Mouse (Mus musculus): Measurements from ENCODE around the gene Htr3b. TPM values are rescaled to one million over a fixed set of nuclear protein-coding genes. Genes with fewer than 3 reads are reported as not detected.
A peak's percentile ranks its signal among the peaks of the same experiment; 100 is the strongest.

Gene Htr3b
- polyA plus RNA-seq, 1 experiment from 2014 or later, result not detected

DNA sequence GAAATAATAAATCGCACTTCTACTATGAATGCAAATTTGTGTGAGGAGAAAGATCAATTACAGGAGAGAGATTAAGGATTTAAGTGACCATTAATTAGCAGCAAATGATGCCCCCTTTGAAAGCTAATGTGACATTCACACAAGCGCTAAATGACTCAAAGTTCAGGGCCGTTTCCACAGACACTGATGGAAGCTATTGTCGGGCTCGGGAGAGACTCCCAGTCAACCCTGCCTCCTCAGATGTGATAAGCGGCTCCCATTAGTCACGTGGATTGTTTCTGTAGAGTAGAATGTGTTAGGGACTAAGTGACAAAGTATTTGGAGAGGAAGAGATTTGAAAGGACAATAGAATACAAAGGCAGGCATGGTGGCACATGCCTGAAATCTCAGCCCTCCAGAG lies 2.7 kb downstream of the Htr3b start:
- DNase-seq (ENCODE audit: low spot score), result peak; percentile 57
- 6% methylated on average over 7 of the region's 7 CpGs for WGBS
- H3K9ac ChIP-seq (ENCODE audit: low read length), result no peak overlapping the region
- no peaks in the 10 kb centered on the region for H3K4me1 ChIP-seq (ENCODE audit: control insufficient read depth, insufficient read depth, low read length)
- no peak overlapping the region for H3K4me2 ChIP-seq (ENCODE audit: low read length)
- ATAC-seq, result no peak
- H3K36me3 ChIP-seq (ENCODE audit: control insufficient read depth, insufficient read depth, low read length), result no peaks in the 10 kb centered on the region
- H3K9me3 ChIP-seq (replicated peaks; ENCODE audit: control insufficient read depth, low read length), result no peaks in the 10 kb centered on the region
- no peak overlapping the region for H3K27ac ChIP-seq (ENCODE audit: low read depth, low read length)
- H3K27me3 ChIP-seq (replicated peaks; ENCODE audit: control insufficient read depth, insufficient read depth, low read length), result peaks cover 10% of the 10 kb centered on the region
- H3K4me3 ChIP-seq (ENCODE audit: low read depth, low read length), result no peak overlapping the region

DNA sequence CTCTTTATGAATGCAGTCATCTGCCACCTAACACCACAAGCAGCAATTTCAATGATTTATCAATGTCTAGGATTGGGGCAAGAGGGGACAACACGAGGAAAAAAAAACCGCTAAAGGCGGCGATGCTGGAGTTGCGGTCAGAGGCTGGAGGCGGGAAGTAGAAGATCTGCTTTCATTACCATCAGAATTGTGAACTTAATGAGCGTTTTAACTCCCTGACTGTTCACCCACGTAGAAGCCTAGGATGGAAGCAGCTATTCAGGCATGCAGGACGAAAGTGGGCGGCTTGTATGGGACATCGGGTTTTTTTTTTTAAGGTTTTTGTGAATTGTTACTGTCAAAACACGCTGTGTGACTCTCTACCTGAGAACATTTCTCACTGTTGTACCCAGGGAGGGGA lies 3.5 kb downstream of the Htr3b start:
- H3K27me3 ChIP-seq (replicated peaks; ENCODE audit: control insufficient read depth, insufficient read depth, low read length), result peaks cover 10% of the 10 kb centered on the region
- H3K36me3 ChIP-seq (ENCODE audit: control insufficient read depth, insufficient read depth, low read length), result no peaks in the 10 kb centered on the region
- H3K4me1 ChIP-seq (ENCODE audit: control insufficient read depth, insufficient read depth, low read length), result no peaks in the 10 kb centered on the region
- H3K4me2 ChIP-seq (ENCODE audit: low read length), result no peak overlapping the region
- no peak overlapping the region for H3K4me3 ChIP-seq (ENCODE audit: low read depth, low read length)
- H3K27ac ChIP-seq (ENCODE audit: low read depth, low read length), result no peak overlapping the region
- no peak overlapping the region for H3K9ac ChIP-seq (ENCODE audit: low read length)
- no peaks in the 10 kb centered on the region for H3K9me3 ChIP-seq (replicated peaks; ENCODE audit: control insufficient read depth, low read length)
- ATAC-seq (no peak), DNase-seq (ENCODE audit: low spot score) (peak; percentile 7)
- 18% methylated on average over 12 of the region's 12 CpGs for WGBS

DNA sequence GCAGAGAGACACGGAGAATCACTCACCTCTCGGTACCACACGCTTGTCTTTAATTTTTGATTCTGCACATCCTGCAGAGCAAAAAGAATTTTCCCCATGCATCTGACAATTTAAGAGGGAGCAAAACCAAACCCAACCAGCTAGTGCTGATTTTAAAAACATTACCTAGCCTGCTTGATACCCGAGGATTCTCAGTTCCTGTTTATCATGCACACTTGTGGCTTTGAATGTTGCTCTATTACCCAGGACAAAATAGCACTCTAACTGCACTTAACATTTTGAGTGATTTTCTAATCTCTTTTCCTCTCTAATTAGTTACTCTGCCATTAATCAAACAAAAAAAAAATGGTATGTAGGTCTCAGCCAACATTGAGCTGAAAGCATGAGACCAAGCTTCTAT lies 17.2 kb downstream of the Htr3b start:
- Histone ChIP-seq H3K27me3 (replicated peaks; ENCODE audit: control insufficient read depth, insufficient read depth, low read length) (no peaks in the 10 kb centered on the region), H3K4me3 (ENCODE audit: low read depth, low read length) (no peak overlapping the region), H3K36me3 (ENCODE audit: control insufficient read depth, insufficient read depth, low read length) (no peaks in the 10 kb centered on the region), H3K9me3 (replicated peaks; ENCODE audit: control insufficient read depth, low read length) (no peaks in the 10 kb centered on the region), H3K4me1 (ENCODE audit: control insufficient read depth, insufficient read depth, low read length) (no peaks in the 10 kb centered on the region), H3K4me2 (ENCODE audit: low read length) (no peak overlapping the region), H3K27ac (ENCODE audit: low read depth, low read length) (no peak overlapping the region), H3K9ac (ENCODE audit: low read length) (no peak overlapping the region)
- ATAC-seq (no peak), DNase-seq (ENCODE audit: low spot score) (no peak)
- 84% methylated on average over 4 of the region's 4 CpGs for WGBS

DNA sequence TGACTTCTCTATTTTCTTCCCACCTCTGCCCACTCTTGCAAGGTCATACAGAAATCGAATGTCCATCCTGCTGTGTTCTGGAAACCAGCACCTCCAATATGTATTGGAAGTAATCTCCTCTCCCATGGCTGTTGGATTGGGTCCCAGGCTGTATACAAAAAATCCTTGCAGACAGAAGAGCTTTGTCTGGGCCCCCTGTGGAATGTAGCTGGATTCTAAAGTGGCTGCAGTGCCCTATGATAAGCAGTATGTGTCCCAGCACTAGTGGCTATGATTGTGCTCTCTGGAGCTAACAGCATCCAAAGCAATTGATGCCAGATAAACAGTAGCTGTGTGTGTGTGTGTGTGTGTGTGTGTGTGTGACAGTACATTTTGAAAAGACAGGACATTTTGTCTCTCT lies 22.4 kb downstream of the Htr3b start:
- Histone ChIP-seq H3K27ac (ENCODE audit: low read depth, low read length) (no peak overlapping the region), H3K27me3 (replicated peaks; ENCODE audit: control insufficient read depth, insufficient read depth, low read length) (no peaks in the 10 kb centered on the region), H3K9ac (ENCODE audit: low read length) (no peak overlapping the region), H3K4me1 (ENCODE audit: control insufficient read depth, insufficient read depth, low read length) (no peaks in the 10 kb centered on the region), H3K9me3 (replicated peaks; ENCODE audit: control insufficient read depth, low read length) (no peaks in the 10 kb centered on the region), H3K4me2 (ENCODE audit: low read length) (no peak overlapping the region), H3K36me3 (ENCODE audit: control insufficient read depth, insufficient read depth, low read length) (no peaks in the 10 kb centered on the region), H3K4me3 (ENCODE audit: low read depth, low read length) (no peak overlapping the region)
- 68% methylated on average over 1 of the region's 1 CpGs for WGBS
- peak; percentile 42 for DNase-seq (ENCODE audit: low spot score)
- ATAC-seq, result no peak

DNA sequence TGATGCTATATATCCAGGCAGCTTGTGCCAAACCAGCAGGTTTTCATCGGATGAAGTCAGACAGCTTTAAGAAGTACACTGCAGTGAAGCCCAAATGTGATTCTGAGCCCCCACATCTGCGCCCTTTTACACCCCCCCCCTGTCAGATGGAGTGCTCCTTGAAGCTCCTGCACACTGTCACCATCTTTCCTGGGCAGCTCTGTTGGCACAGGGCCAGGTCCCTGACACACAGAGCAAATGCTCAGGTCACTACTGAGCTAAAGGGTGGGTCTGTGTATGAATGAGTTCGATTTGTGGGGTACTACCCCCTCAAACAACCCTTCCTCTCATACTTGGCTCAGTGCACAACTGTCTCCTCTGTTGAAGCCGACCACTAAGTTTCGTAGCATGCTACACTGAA lies 35.4 kb downstream of the Htr3b start:
- no peak overlapping the region for H3K27ac ChIP-seq (ENCODE audit: low read depth, low read length)
- H3K27me3 ChIP-seq (replicated peaks; ENCODE audit: control insufficient read depth, insufficient read depth, low read length), result no peaks in the 10 kb centered on the region
- no peak overlapping the region for H3K4me2 ChIP-seq (ENCODE audit: low read length)
- no peak overlapping the region for H3K4me3 ChIP-seq (ENCODE audit: low read depth, low read length)
- DNase-seq (ENCODE audit: low spot score), result no peak
- no peak for ATAC-seq
- H3K4me1 ChIP-seq (ENCODE audit: control insufficient read depth, insufficient read depth, low read length), result no peaks in the 10 kb centered on the region
- 83% methylated on average over 5 of the region's 5 CpGs for WGBS
- H3K36me3 ChIP-seq (ENCODE audit: control insufficient read depth, insufficient read depth, low read length), result no peaks in the 10 kb centered on the region
- no peaks in the 10 kb centered on the region for H3K9me3 ChIP-seq (replicated peaks; ENCODE audit: control insufficient read depth, low read length)
- H3K9ac ChIP-seq (ENCODE audit: low read length), result no peak overlapping the region

DNA sequence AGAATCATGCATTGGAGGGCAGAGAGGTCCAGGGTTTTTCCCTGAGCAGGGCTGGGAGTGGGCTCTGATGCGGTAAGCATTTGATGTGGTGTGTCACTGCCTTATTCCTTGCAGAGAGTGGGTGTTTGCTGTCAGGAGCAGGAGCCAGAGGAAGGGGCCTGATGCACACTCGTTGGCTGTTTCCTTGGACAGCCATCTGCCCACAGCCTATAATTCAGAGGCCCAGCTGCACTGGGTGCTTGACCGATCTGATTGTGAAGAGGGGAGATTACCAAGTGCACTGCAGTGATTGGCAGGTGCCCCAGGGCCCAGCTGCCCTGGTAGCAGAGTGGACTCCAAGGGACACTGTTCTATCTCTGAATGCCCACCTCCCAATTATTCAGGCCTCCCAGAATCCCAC lies 36.0 kb downstream of the Htr3b start:
- 53% methylated on average over 3 of the region's 3 CpGs for whole genome bisulfite sequencing
- peak; percentile 60 for ATAC-seq

DNA sequence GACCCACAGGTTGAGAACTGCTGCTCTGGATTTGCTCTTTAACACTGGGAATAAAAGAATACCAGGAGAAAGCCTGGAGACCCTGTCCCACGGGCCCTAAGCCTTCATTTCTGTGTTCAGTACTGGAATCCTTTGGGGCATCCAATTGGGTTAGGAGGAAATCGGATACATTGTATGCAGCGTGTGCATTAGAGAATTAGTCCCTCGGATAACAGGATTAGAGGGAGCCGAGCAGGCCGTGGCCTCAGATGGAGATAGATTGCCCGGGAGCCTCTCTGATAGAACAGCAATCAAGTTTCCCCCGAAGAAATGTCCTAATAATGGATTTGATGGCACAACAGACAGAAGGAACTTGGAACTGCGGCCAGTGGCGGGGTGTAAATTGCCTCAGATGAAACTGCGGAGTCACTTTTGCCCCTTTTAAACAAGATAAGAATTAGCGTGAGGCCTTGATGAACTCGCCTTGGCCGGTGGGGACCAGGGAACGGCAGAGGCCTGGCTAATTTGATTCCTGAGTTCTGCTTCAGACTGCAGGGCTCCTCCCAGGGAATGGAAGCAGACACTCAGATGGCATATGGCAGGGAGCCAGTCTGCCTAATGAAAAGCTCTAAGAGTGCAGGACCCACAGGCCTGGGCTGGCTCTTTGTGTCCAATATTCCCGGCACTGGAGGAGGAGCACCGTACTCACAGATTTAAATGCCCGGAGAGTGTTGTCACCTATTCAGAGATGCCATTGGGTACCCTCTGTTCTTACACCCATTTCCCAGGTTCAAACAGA lies 48.6 kb downstream of the Htr3b start:
- H3K9ac ChIP-seq (ENCODE audit: low read length), result no peak overlapping the region
- ATAC-seq (peak; percentile 85), DNase-seq (ENCODE audit: low spot score) (peak; percentile 89)
- 38% methylated on average over 18 of the region's 18 CpGs for WGBS
- no peak overlapping the region for H3K4me2 ChIP-seq (ENCODE audit: low read length)
- no peaks in the 10 kb centered on the region for H3K27me3 ChIP-seq (replicated peaks; ENCODE audit: control insufficient read depth, insufficient read depth, low read length)
- H3K27ac ChIP-seq (ENCODE audit: low read depth, low read length), result no peak overlapping the region
- no peaks in the 10 kb centered on the region for H3K9me3 ChIP-seq (replicated peaks; ENCODE audit: control insufficient read depth, low read length)
- no peak overlapping the region for H3K4me3 ChIP-seq (ENCODE audit: low read depth, low read length)
- H3K4me1 ChIP-seq (ENCODE audit: control insufficient read depth, insufficient read depth, low read length), result 0 out of 2 replicates have a peak, but pooled peaks cover 3% of the 10 kb centered on the region
- no peaks in the 10 kb centered on the region for H3K36me3 ChIP-seq (ENCODE audit: control insufficient read depth, insufficient read depth, low read length)

More for the DNA sequence above, 36.0 kb downstream of the Htr3b start:
- H3K4me1 ChIP-seq (ENCODE audit: control insufficient read depth, insufficient read depth, low read length), result no peaks in the 10 kb centered on the region
- DNase-seq (ENCODE audit: low spot score), result peak; percentile 27
- no peaks in the 10 kb centered on the region for H3K36me3 ChIP-seq (ENCODE audit: control insufficient read depth, insufficient read depth, low read length)
- no peak overlapping the region for H3K9ac ChIP-seq (ENCODE audit: low read length)
- 0 out of 2 replicates have a peak overlapping the region, but pooled peaks have one; percentile 7 for H3K27ac ChIP-seq (ENCODE audit: low read depth, low read length)
- H3K4me2 ChIP-seq (ENCODE audit: low read length), result no peak overlapping the region
- H3K4me3 ChIP-seq (ENCODE audit: low read depth, low read length), result no peak overlapping the region
- no peaks in the 10 kb centered on the region for H3K27me3 ChIP-seq (replicated peaks; ENCODE audit: control insufficient read depth, insufficient read depth, low read length)
- H3K9me3 ChIP-seq (replicated peaks; ENCODE audit: control insufficient read depth, low read length), result no peaks in the 10 kb centered on the region

DNA sequence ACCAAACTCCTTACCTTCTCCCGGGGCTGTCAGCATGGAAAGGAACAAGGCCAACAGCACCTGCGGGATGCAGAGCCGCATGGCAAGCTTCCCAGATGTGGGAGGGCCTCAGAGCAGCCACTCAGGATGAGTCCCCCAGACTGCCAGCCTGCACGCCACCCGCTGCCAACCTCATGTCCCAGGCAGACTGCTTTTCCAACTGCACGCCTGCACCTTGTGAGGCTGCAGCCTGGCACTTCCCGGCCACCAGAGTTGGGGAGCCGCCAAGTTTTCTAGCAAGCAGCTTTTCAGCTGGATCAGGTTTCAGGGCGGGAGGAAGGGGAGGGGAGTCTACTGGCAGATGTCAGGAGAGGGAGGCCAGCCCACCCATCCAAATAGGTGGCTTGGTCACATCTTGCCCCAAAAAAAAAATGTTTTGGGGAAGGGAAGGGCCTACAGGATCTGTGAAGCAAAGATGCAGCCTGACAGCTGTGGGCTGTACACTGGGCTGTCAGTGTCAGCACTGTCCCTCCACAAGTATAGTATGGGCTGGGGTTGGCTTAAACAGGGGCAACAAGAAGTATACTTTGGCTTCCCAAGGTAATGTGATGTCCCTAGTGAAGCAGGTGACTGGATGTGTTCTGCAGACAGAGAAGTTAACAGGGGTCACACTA lies 53.8 kb downstream of the Htr3b start, which contains the start of gene Htr3a:
Htr3a (minus strand) TSS at position 215 of the 653 bp plus-strand sequence.
- H3K4me3 ChIP-seq (ENCODE audit: low read depth, low read length), result no peak within 1 kb of the TSS
- 0 out of 2 replicates have a peak within 1 kb of the TSS, but pooled peaks have one; percentile 44 for H3K27ac ChIP-seq (ENCODE audit: low read depth, low read length)
- 1% methylated on average over 9 of the region's 9 CpGs for WGBS
- H3K4me1 ChIP-seq (ENCODE audit: control insufficient read depth, insufficient read depth, low read length), result peaks cover 11% of the 10 kb centered on the region; the same call in 1 of the 2 replicates
- no peaks in the 10 kb centered on the region for H3K36me3 ChIP-seq (ENCODE audit: control insufficient read depth, insufficient read depth, low read length)
- H3K4me2 ChIP-seq (ENCODE audit: low read length), result no peak within 1 kb of the TSS
- H3K9me3 ChIP-seq (replicated peaks; ENCODE audit: control insufficient read depth, low read length), result no peaks in the 10 kb centered on the region
- no peaks in the 10 kb centered on the region for H3K27me3 ChIP-seq (replicated peaks; ENCODE audit: control insufficient read depth, insufficient read depth, low read length)
- ATAC-seq, result peak; percentile 97
- peak; percentile 94 for DNase-seq (ENCODE audit: low spot score)
- H3K9ac ChIP-seq (ENCODE audit: low read length), result 0 out of 2 replicates have a peak within 1 kb of the TSS, but pooled peaks have one; percentile 22

DNA sequence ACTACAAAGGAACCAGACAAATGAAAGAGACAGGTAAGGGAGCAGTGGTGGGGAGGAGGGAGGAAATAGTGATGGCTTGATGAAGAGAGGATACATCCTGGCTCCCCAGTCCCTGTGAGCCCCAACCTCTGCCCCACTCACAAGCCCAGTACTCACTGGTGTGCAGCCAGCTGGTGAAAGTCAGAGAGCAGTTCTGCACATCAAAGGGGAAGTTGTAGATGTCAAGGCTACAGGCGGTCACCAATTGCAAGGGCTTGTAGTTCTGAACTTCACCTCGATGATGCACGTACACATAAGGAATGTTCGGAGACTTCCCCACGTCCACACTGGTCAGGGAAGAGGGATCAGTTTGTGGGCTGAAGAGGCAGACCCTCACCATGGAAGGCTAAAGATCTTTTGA lies 60.4 kb downstream of the Htr3b start:
- ATAC-seq, result no peak
- no peaks in the 10 kb centered on the region for H3K9me3 ChIP-seq (replicated peaks; ENCODE audit: control insufficient read depth, low read length)
- H3K36me3 ChIP-seq (ENCODE audit: control insufficient read depth, insufficient read depth, low read length), result no peaks in the 10 kb centered on the region
- H3K4me2 ChIP-seq (ENCODE audit: low read length), result no peak overlapping the region
- no peak overlapping the region for H3K4me3 ChIP-seq (ENCODE audit: low read depth, low read length)
- H3K27me3 ChIP-seq (replicated peaks; ENCODE audit: control insufficient read depth, insufficient read depth, low read length), result no peaks in the 10 kb centered on the region
- 0 out of 2 replicates have a peak, but pooled peaks cover 2% of the 10 kb centered on the region for H3K4me1 ChIP-seq (ENCODE audit: control insufficient read depth, insufficient read depth, low read length)
- no peak overlapping the region for H3K27ac ChIP-seq (ENCODE audit: low read depth, low read length)
- DNase-seq (ENCODE audit: low spot score), result no peak
- 86% methylated on average over 5 of the region's 5 CpGs for WGBS
- no peak overlapping the region for H3K9ac ChIP-seq (ENCODE audit: low read length)

All from forebrain, embryonic 14.5 days (tissue).